Mouse (Mus musculus) hindbrain, postnatal 0 days (tissue): ENCODE data around the gene Gm10300. TPM values are rescaled to one million over a fixed set of nuclear protein-coding genes. Genes with fewer than 3 reads are reported as not detected.
A peak's percentile ranks its signal among the peaks of the same experiment; 100 is the strongest.

Source experiments
- ATAC-seq: fragments of 200-750 bp; cut with Nextera tagmentation; 2 replicates; pipeline ENCODE4 v1.8.0; 2017; ENCODE audit warnings: mild to moderate bottlenecking, moderate TSS enrichment, moderate library complexity
- DNase-seq: peaks from one replicate; pipeline ENCODE4 v3.0.0-alpha.2; 2015; ENCODE audit warnings: low spot score
- H3K27ac ChIP-seq: fragments of 300-500 bp; sonication (generic); 2 replicates; pipeline ENCODE4 v1.5.1; 2014; ENCODE audit warnings: mild to moderate bottlenecking
- H3K27me3 ChIP-seq: fragments of 300-500 bp; sonication (generic); 2 replicates; pipeline ENCODE4 v1.6.1; 2014; ENCODE audit warnings: low read length, mixed read lengths; ENCODE audit not compliant: insufficient read depth
- H3K36me3 ChIP-seq: fragments of 300-500 bp; sonication (generic); 2 replicates; pipeline ENCODE4 v1.6.1; 2014; ENCODE audit warnings: low read length, mixed read lengths; ENCODE audit not compliant: insufficient read depth
- H3K4me1 ChIP-seq: fragments of 300-500 bp; sonication (generic); 2 replicates; pipeline ENCODE4 v1.6.1; 2014; ENCODE audit warnings: antibody characterized with exemption, low read length, mixed read lengths; ENCODE audit not compliant: insufficient read depth
- H3K4me2 ChIP-seq: fragments of 300-500 bp; sonication (generic); 2 replicates; pipeline ENCODE4 v1.6.1; 2014; ENCODE audit warnings: low read depth, mild to moderate bottlenecking, low read length, moderate library complexity, mixed read lengths
- H3K4me3 ChIP-seq: fragments of 300-500 bp; sonication (generic); 2 replicates; pipeline ENCODE4 v1.5.1; 2014; ENCODE audit warnings: low read length
- H3K9ac ChIP-seq: fragments of 300-500 bp; sonication (generic); replicated peaks from 2 replicates; pipeline ENCODE4 v1.6.1; 2014; ENCODE audit warnings: mild to moderate bottlenecking, low read length, moderate library complexity, mixed read lengths
- H3K9me3 ChIP-seq: fragments of 300-500 bp; sonication (generic); 2 replicates; pipeline ENCODE4 v1.6.1; 2016; ENCODE audit warnings: low read length, mixed read lengths
- CTCF ChIP-seq: IDR thresholded peaks from 2 replicates; pipeline ENCODE4 v1.5.1; 2016; ENCODE audit warnings: antibody characterized with exemption, control low read depth, low read depth
- WGBS: fragments of 180-500 bp; shearing (Covaris S2); extraction: QIAGEN DNeasy Blood & Tissue Kit; methylation state at CpG from one replicate; pipeline ENCODE4 v1.1.7; 2014; 5-methylcytosine and 5-hydroxymethylcytosine counted together
- polyA plus RNA-seq: library from polyadenylated mRNA; unstranded; fragments of >200 nt; fragmentation: Nextera tagmentation; extraction: Ambion mirVana; gene quantifications from 2 replicates; pipeline ENCODE4 v1.2.1, GENCODE M21; 2015
- total RNA-seq: library from RNA; depleted of rRNA; stranded (reverse); fragments of >200 nt; gene quantifications from 2 replicates; pipeline ENCODE4 v1.2.3, GENCODE M21; 2014

Gene Gm10300
- total and polyA plus RNA-seq, 2 experiments from 2014 or later, result not detected

GRCm38 (mm10) chr4:132095043-132095442 lies 20.5 kb downstream of the Gm10300 start:
- H3K9me3 ChIP-seq, result no peaks in the 10 kb centered on the region
- no peaks in the 10 kb centered on the region for H3K4me1 ChIP-seq
- no peak overlapping the region for H3K9ac ChIP-seq
- H3K27ac ChIP-seq, result no peak overlapping the region
- no peak for DNase-seq
- no peak overlapping the region for H3K4me3 ChIP-seq
- H3K36me3 ChIP-seq, result no peaks in the 10 kb centered on the region
- no peak for ATAC-seq
- no peaks in the 10 kb centered on the region for H3K27me3 ChIP-seq
- no peak for TF ChIP-seq CTCF
- 80% methylated on average over 7 of the region's 7 CpGs for WGBS
- H3K4me2 ChIP-seq, result no peak overlapping the region

GRCm38 (mm10) chr4:132099548-132099947 lies 25.1 kb downstream of the Gm10300 start:
- Histone ChIP-seq H3K27me3 (no peaks in the 10 kb centered on the region), H3K36me3 (no peaks in the 10 kb centered on the region), H3K9me3 (no peaks in the 10 kb centered on the region), H3K4me1 (no peaks in the 10 kb centered on the region), H3K9ac (no peak overlapping the region), H3K4me3 (no peak overlapping the region), H3K27ac (no peak overlapping the region), H3K4me2 (no peak overlapping the region)
- ATAC-seq (no peak), DNase-seq (no peak)
- TF ChIP-seq CTCF, result no peak
- WGBS, result 79% methylated on average over 5 of the region's 5 CpGs

GRCm38 (mm10) chr4:132101152-132101551 lies 26.7 kb downstream of the Gm10300 start:
- peak; percentile 64 for DNase-seq
- Histone ChIP-seq H3K27me3 (no peaks in the 10 kb centered on the region), H3K27ac (no peak overlapping the region), H3K9ac (no peak overlapping the region), H3K4me3 (no peak overlapping the region), H3K4me2 (no peak overlapping the region), H3K9me3 (no peaks in the 10 kb centered on the region), H3K36me3 (no peaks in the 10 kb centered on the region), H3K4me1 (no peaks in the 10 kb centered on the region)
- peak; percentile 60 for TF ChIP-seq CTCF
- no peak for ATAC-seq
- 29% methylated on average over 3 of the region's 3 CpGs for WGBS

- no peak overlapping the region for H3K27ac ChIP-seq
- H3K36me3 ChIP-seq, result no peaks in the 10 kb centered on the region
- 93% methylated on average over 7 of the region's 7 CpGs for WGBS
- H3K9ac ChIP-seq, result no peak overlapping the region
- DNase-seq (no peak), ATAC-seq (no peak)
- H3K9me3 ChIP-seq, result no peaks in the 10 kb centered on the region
- no peak for TF ChIP-seq CTCF
- no peaks in the 10 kb centered on the region for H3K4me1 ChIP-seq
- H3K4me3 ChIP-seq, result no peak overlapping the region
- no peak overlapping the region for H3K4me2 ChIP-seq
- H3K27me3 ChIP-seq, result no peaks in the 10 kb centered on the region
These were observed 33.7 kb downstream of the Gm10300 start for GRCm38 (mm10) chr4:132108221-132108620.

- no peak overlapping the region for H3K4me3 ChIP-seq
- 24% methylated on average over 4 of the region's 4 CpGs for WGBS
- no peak overlapping the region for H3K27ac ChIP-seq
- H3K36me3 ChIP-seq, result no peaks in the 10 kb centered on the region
- H3K4me1 ChIP-seq, result no peaks in the 10 kb centered on the region
- ATAC-seq, result no peak
- no peak overlapping the region for H3K9ac ChIP-seq
- TF ChIP-seq CTCF, result no peak
- no peaks in the 10 kb centered on the region for H3K27me3 ChIP-seq
- H3K9me3 ChIP-seq, result no peaks in the 10 kb centered on the region
- no peak overlapping the region for H3K4me2 ChIP-seq
- DNase-seq, result no peak
These were observed 36.7 kb downstream of the Gm10300 start for GRCm38 (mm10) chr4:132111227-132111626.

GRCm38 (mm10) chr4:132113411-132114095 lies 39.1 kb downstream of the Gm10300 start:
- H3K9ac ChIP-seq, result peak overlapping the region; percentile 35; the same call in 1 of the 2 replicates
- TF ChIP-seq CTCF, result no peak

GRCm38 (mm10) chr4:132116315-132116714 lies 41.8 kb downstream of the Gm10300 start:
- no peak overlapping the region for H3K4me2 ChIP-seq
- no peaks in the 10 kb centered on the region for H3K36me3 ChIP-seq
- no peaks in the 10 kb centered on the region for H3K27me3 ChIP-seq
- ATAC-seq (no peak), DNase-seq (no peak)
- H3K27ac ChIP-seq, result no peak overlapping the region
- no peak for TF ChIP-seq CTCF
- H3K9me3 ChIP-seq, result no peaks in the 10 kb centered on the region
- H3K9ac ChIP-seq, result no peak overlapping the region
- 91% methylated on average over 4 of the region's 4 CpGs for WGBS
- no peak overlapping the region for H3K4me3 ChIP-seq
- H3K4me1 ChIP-seq, result no peaks in the 10 kb centered on the region

More at GRCm38 (mm10) chr4:132113411-132114095, 39.1 kb downstream of the Gm10300 start:
- H3K4me1 ChIP-seq, result no peaks in the 10 kb centered on the region
- H3K4me3 ChIP-seq, result peak overlapping the region; percentile 19
- peak overlapping the region; percentile 55 for H3K4me2 ChIP-seq
- H3K27ac ChIP-seq, result no peak overlapping the region
- no peaks in the 10 kb centered on the region for H3K36me3 ChIP-seq
- H3K9me3 ChIP-seq, result no peaks in the 10 kb centered on the region
- H3K27me3 ChIP-seq, result no peaks in the 10 kb centered on the region
- peak; percentile 56; the same call in 1 of the 2 replicates for ATAC-seq
- WGBS, result 42% methylated on average over 53 of the region's 53 CpGs
- DNase-seq, result peak; percentile 50
